Mouse (Mus musculus): Measurements from ENCODE around the gene Ildr2. TPM values are rescaled to one million over a fixed set of nuclear protein-coding genes. Genes with fewer than 3 reads are reported as not detected.
A peak's percentile ranks its signal among the peaks of the same experiment; 100 is the strongest.

Gene Ildr2
- polyA plus RNA-seq, 1 experiment from 2014 or later: 10.8 TPM

- Histone ChIP-seq H3K9ac (replicated peaks) (no peak overlapping the region), H3K4me3 (no peak overlapping the region), H3K4me2 (replicated peaks) (peak overlapping the region; percentile 14; the same call in 1 of the 2 replicates), H3K9me3 (no peaks in the 10 kb centered on the region; the same call in 1 of the 2 replicates), H3K27ac (replicated peaks) (0 out of 2 replicates have a peak overlapping the region, but pooled peaks have one; percentile 22), H3K27me3 (no peaks in the 10 kb centered on the region), H3K36me3 (peaks cover 5% of the 10 kb centered on the region; the same call in 1 of the 2 replicates), H3K4me1 (peaks cover 44% of the 10 kb centered on the region)
- WGBS: 82% methylated on average over 6 of the region's 6 CpGs
- ATAC-seq (ENCODE audit: low FRiP score, low read depth): no peak
These were observed 5.6 kb downstream of the Ildr2 start for GRCm38 (mm10) chr1:166259526-166259925.

GRCm38 (mm10) chr1:166266001-166266705, 12.2 kb downstream of the Ildr2 start:
- Histone ChIP-seq H3K9ac (replicated peaks) (no peak overlapping the region), H3K4me3 (no peak overlapping the region), H3K27me3 (no peaks in the 10 kb centered on the region), H3K4me1 (no peaks in the 10 kb centered on the region), H3K27ac (replicated peaks) (no peak overlapping the region), H3K9me3 (no peaks in the 10 kb centered on the region; the same call in 1 of the 2 replicates), H3K4me2 (replicated peaks) (no peak overlapping the region), H3K36me3 (peaks cover 27% of the 10 kb centered on the region)
- WGBS: 85% methylated on average over 7 of the region's 7 CpGs
- no peak for ATAC-seq (ENCODE audit: low FRiP score, low read depth)

GRCm38 (mm10) chr1:166266918-166267317, 13.0 kb downstream of the Ildr2 start:
- WGBS: 94% methylated on average over 9 of the region's 9 CpGs
- Histone ChIP-seq H3K9me3 (no peaks in the 10 kb centered on the region), H3K27me3 (no peaks in the 10 kb centered on the region), H3K9ac (replicated peaks) (no peak overlapping the region), H3K4me1 (no peaks in the 10 kb centered on the region), H3K36me3 (peaks cover 25% of the 10 kb centered on the region), H3K4me3 (no peak overlapping the region), H3K4me2 (replicated peaks) (no peak overlapping the region), H3K27ac (replicated peaks) (no peak overlapping the region)
- ATAC-seq (ENCODE audit: low FRiP score, low read depth): no peak

GRCm38 (mm10) chr1:166268218-166268617, 14.3 kb downstream of the Ildr2 start:
- H3K9ac ChIP-seq (replicated peaks): no peak overlapping the region
- no peak for ATAC-seq (ENCODE audit: low FRiP score, low read depth)
- no peak overlapping the region for H3K4me3 ChIP-seq
- H3K4me1 ChIP-seq: no peaks in the 10 kb centered on the region
- H3K27me3 ChIP-seq: no peaks in the 10 kb centered on the region
- WGBS: 96% methylated on average over 5 of the region's 5 CpGs
- no peak overlapping the region for H3K27ac ChIP-seq (replicated peaks)
- H3K36me3 ChIP-seq: peaks cover 38% of the 10 kb centered on the region
- no peaks in the 10 kb centered on the region for H3K9me3 ChIP-seq
- H3K4me2 ChIP-seq (replicated peaks): no peak overlapping the region

- peak overlapping the region; percentile 0; the same call in 1 of the 2 replicates for H3K4me2 ChIP-seq (replicated peaks)
- H3K9me3 ChIP-seq: no peaks in the 10 kb centered on the region
- no peak overlapping the region for H3K9ac ChIP-seq (replicated peaks)
These were observed 24.8 kb downstream of the Ildr2 start for GRCm38 (mm10) chr1:166278786-166279185.

GRCm38 (mm10) chr1:166279580-166280206, 25.8 kb downstream of the Ildr2 start:
- ATAC-seq (ENCODE audit: low FRiP score, low read depth): peak; percentile 31

More at GRCm38 (mm10) chr1:166278786-166279185, 24.8 kb downstream of the Ildr2 start:
- H3K36me3 ChIP-seq: no peaks in the 10 kb centered on the region
- H3K4me1 ChIP-seq: peaks cover 65% of the 10 kb centered on the region
- ATAC-seq (ENCODE audit: low FRiP score, low read depth): no peak
- H3K27me3 ChIP-seq: no peaks in the 10 kb centered on the region
- WGBS: 4% methylated on average over 2 of the region's 2 CpGs
- H3K27ac ChIP-seq (replicated peaks): peak overlapping the region; percentile 93
- no peak overlapping the region for H3K4me3 ChIP-seq

GRCm38 (mm10) chr1:166280566-166280965, 26.6 kb downstream of the Ildr2 start:
- H3K27ac ChIP-seq (replicated peaks): peak overlapping the region; percentile 93
- peak; percentile 59 for ATAC-seq (ENCODE audit: low FRiP score, low read depth)
- peak overlapping the region; percentile 39 for H3K4me2 ChIP-seq (replicated peaks)
- H3K4me3 ChIP-seq: no peak overlapping the region
- no peaks in the 10 kb centered on the region for H3K9me3 ChIP-seq
- H3K4me1 ChIP-seq: peaks cover 81% of the 10 kb centered on the region
- 0% methylated on average over 1 of the region's 1 CpGs for WGBS
- H3K36me3 ChIP-seq: no peaks in the 10 kb centered on the region
- H3K27me3 ChIP-seq: no peaks in the 10 kb centered on the region
- H3K9ac ChIP-seq (replicated peaks): peak overlapping the region; percentile 39; the same call in 1 of the 2 replicates

More at GRCm38 (mm10) chr1:166279580-166280206, 25.8 kb downstream of the Ildr2 start:
- WGBS: 15% methylated on average over 9 of the region's 9 CpGs
- Histone ChIP-seq H3K4me3 (no peak overlapping the region), H3K4me1 (peaks cover 73% of the 10 kb centered on the region), H3K9ac (replicated peaks) (peak overlapping the region; percentile 39), H3K27me3 (no peaks in the 10 kb centered on the region), H3K4me2 (replicated peaks) (peak overlapping the region; percentile 39), H3K27ac (replicated peaks) (peak overlapping the region; percentile 93), H3K36me3 (no peaks in the 10 kb centered on the region), H3K9me3 (no peaks in the 10 kb centered on the region)

GRCm38 (mm10) chr1:166281287-166281686, 27.3 kb downstream of the Ildr2 start:
- peak overlapping the region; percentile 93 for H3K27ac ChIP-seq (replicated peaks)
- peaks cover 89% of the 10 kb centered on the region for H3K4me1 ChIP-seq

GRCm38 (mm10) chr1:166281836-166282235, 27.9 kb downstream of the Ildr2 start:
- no peaks in the 10 kb centered on the region for H3K9me3 ChIP-seq
- no peak overlapping the region for H3K9ac ChIP-seq (replicated peaks)
- WGBS: 6% methylated on average over 3 of the region's 3 CpGs
- no peaks in the 10 kb centered on the region for H3K27me3 ChIP-seq
- H3K27ac ChIP-seq (replicated peaks): peak overlapping the region; percentile 93
- no peaks in the 10 kb centered on the region for H3K36me3 ChIP-seq
- peaks cover 94% of the 10 kb centered on the region for H3K4me1 ChIP-seq
- no peak for ATAC-seq (ENCODE audit: low FRiP score, low read depth)
- peak overlapping the region; percentile 38; the same call in 1 of the 2 replicates for H3K4me2 ChIP-seq (replicated peaks)
- H3K4me3 ChIP-seq: no peak overlapping the region

More at GRCm38 (mm10) chr1:166281287-166281686, 27.3 kb downstream of the Ildr2 start:
- Histone ChIP-seq H3K27me3 (no peaks in the 10 kb centered on the region), H3K4me3 (no peak overlapping the region), H3K36me3 (no peaks in the 10 kb centered on the region), H3K9ac (replicated peaks) (no peak overlapping the region; the same call in 1 of the 2 replicates), H3K4me2 (replicated peaks) (peak overlapping the region; percentile 39), H3K9me3 (no peaks in the 10 kb centered on the region)
- ATAC-seq (ENCODE audit: low FRiP score, low read depth): no peak
- WGBS: 4% methylated on average over 1 of the region's 1 CpGs

GRCm38 (mm10) chr1:166282597-166283210, 28.8 kb downstream of the Ildr2 start:
- no peaks in the 10 kb centered on the region for H3K27me3 ChIP-seq
- ATAC-seq (ENCODE audit: low FRiP score, low read depth): peak; percentile 94
- H3K27ac ChIP-seq (replicated peaks): peak overlapping the region; percentile 93
- H3K9ac ChIP-seq (replicated peaks): no peak overlapping the region
- H3K36me3 ChIP-seq: no peaks in the 10 kb centered on the region
- H3K9me3 ChIP-seq: no peaks in the 10 kb centered on the region
- peak overlapping the region; percentile 38 for H3K4me2 ChIP-seq (replicated peaks)
- H3K4me3 ChIP-seq: peak overlapping the region; percentile 6
- WGBS: under 1% methylated on average over 22 of the region's 22 CpGs
- peaks cover 95% of the 10 kb centered on the region for H3K4me1 ChIP-seq

- no peak for ATAC-seq (ENCODE audit: low FRiP score, low read depth)
- Histone ChIP-seq H3K27ac (replicated peaks) (peak overlapping the region; percentile 93), H3K4me2 (replicated peaks) (peak overlapping the region; percentile 38), H3K9ac (replicated peaks) (no peak overlapping the region), H3K4me1 (peaks cover 88% of the 10 kb centered on the region), H3K36me3 (no peaks in the 10 kb centered on the region), H3K9me3 (no peaks in the 10 kb centered on the region), H3K27me3 (no peaks in the 10 kb centered on the region), H3K4me3 (no peak overlapping the region)
- 39% methylated on average over 6 of the region's 6 CpGs for WGBS
These were observed 29.5 kb downstream of the Ildr2 start for GRCm38 (mm10) chr1:166283451-166283850.

- Histone ChIP-seq H3K4me3 (no peak overlapping the region), H3K4me2 (replicated peaks) (0 out of 2 replicates have a peak overlapping the region, but pooled peaks have one; percentile 9), H3K9ac (replicated peaks) (no peak overlapping the region), H3K27me3 (no peaks in the 10 kb centered on the region), H3K27ac (replicated peaks) (peak overlapping the region; percentile 64; the same call in 1 of the 2 replicates), H3K4me1 (peaks cover 79% of the 10 kb centered on the region), H3K36me3 (no peaks in the 10 kb centered on the region), H3K9me3 (no peaks in the 10 kb centered on the region)
- ATAC-seq (ENCODE audit: low FRiP score, low read depth): no peak
- 45% methylated on average over 8 of the region's 8 CpGs for WGBS
These were observed 30.5 kb downstream of the Ildr2 start for GRCm38 (mm10) chr1:166284390-166284789.

All from midbrain, embryonic 12.5 days (tissue).